Mouse (Mus musculus): Measurements from ENCODE around the gene Ttll11.

Ttll11 gene

GRCm38 (mm10) chr2:35972259-35973001 is 7.3 kb downstream of the Ttll11 start:
- ATAC-seq (ENCODE audit: insufficient number of reproducible peaks, low FRiP score, low TSS enrichment) = no peak

DNA sequence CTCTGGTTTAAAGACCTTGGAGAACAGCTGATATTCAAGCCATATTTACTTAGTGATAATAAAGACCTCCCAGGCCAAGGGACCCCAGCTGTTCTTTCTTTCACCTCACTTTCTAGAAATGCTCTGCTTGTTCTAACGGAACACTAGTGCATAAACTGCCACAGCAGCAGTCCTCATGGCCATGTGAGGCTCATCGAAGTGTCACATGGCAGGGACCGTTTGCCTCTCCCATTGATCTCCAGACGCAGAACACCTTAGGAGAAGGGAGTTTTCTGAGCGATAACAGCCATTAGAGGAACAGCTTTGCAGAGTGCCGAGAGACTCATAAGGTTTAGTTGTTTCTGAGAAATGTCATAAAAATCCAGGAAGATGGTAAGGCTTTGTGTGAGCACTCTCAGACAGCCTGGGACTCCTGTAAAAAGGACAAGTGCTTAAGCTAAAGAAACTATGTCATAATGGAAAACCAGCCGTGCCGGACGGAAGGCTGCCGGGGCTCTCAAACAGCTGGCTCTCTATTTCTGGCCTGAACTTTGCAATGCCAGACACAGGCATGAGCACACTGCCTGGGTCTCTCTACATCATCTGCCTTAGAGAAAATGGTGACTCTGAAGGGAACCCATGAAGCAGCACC is 13.7 kb downstream of the Ttll11 start:
- no peak for ATAC-seq (ENCODE audit: insufficient number of reproducible peaks, low FRiP score, low TSS enrichment)

GRCm38 (mm10) chr2:35963280-35963679 is 16.4 kb downstream of the Ttll11 start:
- no peak for ATAC-seq (ENCODE audit: insufficient number of reproducible peaks, low FRiP score, low TSS enrichment)

- peak; percentile 71 for ATAC-seq (ENCODE audit: insufficient number of reproducible peaks, low FRiP score, low TSS enrichment)
Observed at GRCm38 (mm10) chr2:35961593-35962127, 18.1 kb downstream of the Ttll11 start.

DNA sequence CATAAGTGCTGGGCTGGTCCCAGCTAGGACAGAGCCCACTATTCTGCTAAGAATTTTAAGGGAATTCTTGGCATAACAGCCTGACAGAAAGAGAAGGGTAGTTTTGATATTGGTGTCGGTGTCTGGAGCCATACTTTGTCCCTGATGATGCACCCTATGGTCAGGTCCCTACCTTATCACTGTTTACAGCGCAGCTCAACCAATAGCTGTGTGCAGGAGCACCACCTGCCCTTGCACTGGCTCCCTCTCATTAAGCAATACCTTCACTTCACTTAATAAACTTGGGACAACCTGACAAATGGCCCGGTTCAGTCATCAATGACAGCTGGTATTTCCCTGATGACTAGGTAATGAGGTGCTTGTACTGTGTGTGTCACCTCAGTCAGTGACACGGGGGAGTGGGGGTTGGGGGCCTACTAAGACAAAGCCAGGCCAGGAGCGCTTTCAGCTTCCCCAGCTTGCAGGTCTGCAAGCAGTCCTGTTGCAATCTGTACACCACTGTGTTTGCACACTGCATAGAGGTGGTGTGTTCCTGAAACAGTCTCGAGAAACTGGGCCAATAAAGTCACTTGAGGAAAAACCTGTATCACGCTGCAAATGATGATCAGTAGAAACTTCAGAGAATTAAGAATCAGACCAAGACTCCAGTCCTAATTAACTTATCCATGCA is 22.1 kb downstream of the Ttll11 start:
- no peak for ATAC-seq (ENCODE audit: insufficient number of reproducible peaks, low FRiP score, low TSS enrichment)

- ATAC-seq (ENCODE audit: insufficient number of reproducible peaks, low FRiP score, low TSS enrichment) = no peak
Observed at GRCm38 (mm10) chr2:35955211-35955610, 24.5 kb downstream of the Ttll11 start.

DNA sequence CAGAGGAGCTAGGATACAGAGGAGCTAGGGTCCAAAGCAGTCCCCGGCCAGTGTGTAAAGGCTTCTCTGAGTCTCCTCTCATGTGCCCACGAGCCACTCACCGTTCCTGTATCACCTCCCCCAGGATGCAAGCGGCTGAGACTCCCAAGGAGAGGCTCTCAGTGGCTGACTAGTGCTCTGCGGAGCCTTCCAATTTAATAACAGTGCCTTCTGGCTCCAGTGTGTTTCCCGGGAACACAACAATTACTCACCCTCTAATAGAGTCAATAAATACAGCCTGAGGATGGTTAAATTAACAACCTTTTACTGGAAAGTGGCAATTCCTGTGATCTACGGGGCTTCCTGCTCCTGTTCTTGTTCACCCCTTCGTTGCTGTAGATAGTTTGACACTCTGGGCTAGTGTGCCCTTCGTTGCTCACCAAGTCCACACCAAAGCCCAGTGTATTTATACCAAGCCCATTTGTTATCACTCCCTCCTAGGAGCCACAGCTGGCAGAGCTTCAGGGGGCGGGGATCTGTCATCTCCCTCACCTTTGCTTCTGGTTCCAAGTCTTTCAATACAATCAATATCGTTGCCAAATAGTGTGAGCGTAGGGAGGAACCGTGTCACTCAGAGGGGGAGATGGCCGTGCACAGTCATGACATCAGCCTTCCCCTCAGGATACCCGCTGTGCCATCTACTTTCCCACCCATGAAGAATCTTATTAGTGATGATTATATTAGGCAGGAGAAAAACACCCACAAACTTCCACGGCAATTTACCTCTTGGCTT is 27.3 kb downstream of the Ttll11 start:
- ATAC-seq (ENCODE audit: insufficient number of reproducible peaks, low FRiP score, low TSS enrichment) = no peak

GRCm38 (mm10) chr2:35944896-35945295 is 34.8 kb downstream of the Ttll11 start:
- ATAC-seq (ENCODE audit: insufficient number of reproducible peaks, low FRiP score, low TSS enrichment) = no peak

DNA sequence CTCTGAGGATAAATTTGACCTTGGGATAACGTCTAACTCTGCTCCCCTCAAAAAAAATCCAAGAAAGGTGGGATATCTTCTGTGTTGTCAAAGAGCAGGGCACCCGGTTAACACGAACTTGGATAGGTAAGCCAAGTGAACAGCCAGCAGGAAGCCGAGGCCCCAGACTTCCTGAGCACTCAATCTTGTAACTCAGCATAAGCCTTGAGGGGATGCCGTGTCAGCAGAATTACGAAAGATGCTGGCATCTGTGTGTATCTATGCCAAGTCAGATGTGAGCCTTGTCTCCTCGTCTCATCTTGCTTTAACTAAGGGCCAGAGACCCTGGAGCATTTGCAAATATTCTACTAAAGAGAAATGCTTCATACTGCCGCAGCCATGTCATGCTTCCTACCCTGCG is 36.8 kb downstream of the Ttll11 start:
- no peak for ATAC-seq (ENCODE audit: insufficient number of reproducible peaks, low FRiP score, low TSS enrichment)

- no peak for ATAC-seq (ENCODE audit: insufficient number of reproducible peaks, low FRiP score, low TSS enrichment)
Observed at GRCm38 (mm10) chr2:35935045-35935444, 44.7 kb downstream of the Ttll11 start.

GRCm38 (mm10) chr2:35933116-35933515 is 46.6 kb downstream of the Ttll11 start:
- ATAC-seq (ENCODE audit: insufficient number of reproducible peaks, low FRiP score, low TSS enrichment) = no peak

GRCm38 (mm10) chr2:35931619-35932018 is 48.1 kb downstream of the Ttll11 start:
- ATAC-seq (ENCODE audit: insufficient number of reproducible peaks, low FRiP score, low TSS enrichment) = no peak

DNA sequence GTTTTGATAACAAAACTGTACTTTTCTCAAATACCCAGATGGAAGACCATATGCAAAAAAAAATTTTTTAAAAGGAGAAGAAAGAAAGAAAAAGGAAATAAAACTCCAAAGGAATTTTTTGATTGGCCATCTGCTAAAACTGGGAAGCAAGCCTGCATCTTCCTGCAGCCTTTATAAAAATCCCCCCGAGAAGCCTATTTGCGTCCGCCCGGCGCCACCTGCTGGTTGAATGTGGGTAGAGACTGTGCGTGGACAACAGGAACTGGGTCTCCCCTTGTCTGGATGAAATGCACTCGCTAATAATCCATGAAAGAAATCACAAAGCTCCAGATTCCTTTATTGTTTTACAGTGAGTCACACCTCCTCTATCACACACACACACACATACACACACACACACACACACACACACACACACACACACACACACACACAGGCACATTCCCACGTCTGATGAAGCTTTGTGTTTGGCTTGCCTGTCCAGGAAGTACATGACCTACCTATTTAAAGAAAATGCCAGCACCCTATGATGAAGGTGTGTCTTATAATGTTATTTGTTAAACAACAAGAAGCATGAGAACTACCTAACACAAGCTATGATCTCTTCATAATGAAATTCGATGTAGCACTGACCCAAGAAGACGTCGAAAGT is 49.1 kb downstream of the Ttll11 start:
- ATAC-seq (ENCODE audit: insufficient number of reproducible peaks, low FRiP score, low TSS enrichment) = no peak

GRCm38 (mm10) chr2:35928133-35928532 is 51.6 kb downstream of the Ttll11 start:
- ATAC-seq (ENCODE audit: insufficient number of reproducible peaks, low FRiP score, low TSS enrichment) = 0 out of 2 replicates have a peak, but pooled peaks have one; percentile 15

GRCm38 (mm10) chr2:35924947-35925346 is 54.8 kb downstream of the Ttll11 start:
- no peak for ATAC-seq (ENCODE audit: insufficient number of reproducible peaks, low FRiP score, low TSS enrichment)

- ATAC-seq (ENCODE audit: insufficient number of reproducible peaks, low FRiP score, low TSS enrichment) = no peak
Observed at GRCm38 (mm10) chr2:35922956-35923355, 56.8 kb downstream of the Ttll11 start.

- ATAC-seq (ENCODE audit: insufficient number of reproducible peaks, low FRiP score, low TSS enrichment) = no peak
Observed at GRCm38 (mm10) chr2:35912090-35912489, 67.6 kb downstream of the Ttll11 start.

DNA sequence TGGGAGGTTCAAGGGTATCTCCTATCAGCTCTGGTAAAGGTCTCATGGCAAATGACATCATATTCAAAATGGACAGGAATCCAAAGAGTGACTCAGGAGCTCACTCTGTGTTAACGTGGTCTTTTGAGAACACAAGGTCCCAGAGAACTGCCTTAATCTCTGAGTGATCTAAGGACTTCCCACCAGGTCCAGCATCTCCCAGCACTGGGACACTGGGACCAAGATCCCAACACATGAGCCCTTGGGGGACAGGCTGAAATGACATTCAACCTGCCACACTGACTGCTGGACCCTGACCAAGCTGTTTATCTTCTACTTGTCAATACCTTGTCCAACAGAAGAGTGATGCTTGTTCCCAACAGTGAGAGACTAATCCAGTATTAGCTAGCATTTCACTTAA is 68.0 kb downstream of the Ttll11 start:
- no peak for ATAC-seq (ENCODE audit: insufficient number of reproducible peaks, low FRiP score, low TSS enrichment)

DNA sequence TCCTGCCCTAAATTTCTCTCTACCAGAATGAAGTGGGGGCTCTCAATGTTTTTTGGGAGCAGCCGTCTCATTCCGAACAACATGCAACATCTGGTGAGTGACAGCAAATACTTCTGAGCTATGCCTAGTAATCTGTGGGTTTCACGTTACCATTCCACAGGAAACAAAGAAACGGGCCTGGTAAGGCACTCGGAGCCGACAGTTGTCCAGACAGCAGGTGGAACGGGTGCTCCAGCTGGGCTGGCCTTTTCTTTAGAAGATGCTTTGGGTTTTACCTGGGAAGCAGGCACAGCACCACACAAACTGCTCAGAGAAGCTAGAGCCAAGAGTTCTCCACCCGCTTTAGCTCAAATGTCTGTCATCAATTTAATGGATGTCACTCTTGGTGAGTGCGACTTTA is 69.0 kb downstream of the Ttll11 start:
- peak; percentile 46; the same call in 1 of the 2 replicates for ATAC-seq (ENCODE audit: insufficient number of reproducible peaks, low FRiP score, low TSS enrichment)

DNA sequence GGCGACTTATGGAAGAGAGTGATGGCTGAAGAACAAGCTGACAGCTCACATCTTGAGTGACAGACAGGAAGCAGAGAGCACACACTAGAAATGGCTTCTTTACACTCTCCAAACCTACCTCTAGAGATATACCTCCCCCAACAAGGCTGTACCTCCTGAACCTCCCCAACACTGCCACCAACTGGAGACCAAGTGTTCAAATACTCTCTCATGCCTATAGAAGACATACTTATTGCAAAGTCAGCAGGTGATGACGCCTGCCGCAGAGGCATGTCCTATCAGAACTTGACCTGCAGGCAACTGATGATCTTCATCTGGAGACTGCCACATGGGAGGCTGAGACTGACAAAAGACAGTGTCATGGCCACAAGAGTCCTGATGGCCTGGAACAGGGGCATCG is 70.4 kb downstream of the Ttll11 start:
- ATAC-seq (ENCODE audit: insufficient number of reproducible peaks, low FRiP score, low TSS enrichment) = no peak
